Mouse (Mus musculus) retina, postnatal 7 days (tissue): ENCODE measurements around the gene Sqstm1.

ENCODE experiments used
- DNase-seq: peaks from one replicate; pipeline ENCODE4 v3.0.0-alpha.2; 2012; ENCODE audit warnings: low read depth, low spot score

The Sqstm1 gene

DNA sequence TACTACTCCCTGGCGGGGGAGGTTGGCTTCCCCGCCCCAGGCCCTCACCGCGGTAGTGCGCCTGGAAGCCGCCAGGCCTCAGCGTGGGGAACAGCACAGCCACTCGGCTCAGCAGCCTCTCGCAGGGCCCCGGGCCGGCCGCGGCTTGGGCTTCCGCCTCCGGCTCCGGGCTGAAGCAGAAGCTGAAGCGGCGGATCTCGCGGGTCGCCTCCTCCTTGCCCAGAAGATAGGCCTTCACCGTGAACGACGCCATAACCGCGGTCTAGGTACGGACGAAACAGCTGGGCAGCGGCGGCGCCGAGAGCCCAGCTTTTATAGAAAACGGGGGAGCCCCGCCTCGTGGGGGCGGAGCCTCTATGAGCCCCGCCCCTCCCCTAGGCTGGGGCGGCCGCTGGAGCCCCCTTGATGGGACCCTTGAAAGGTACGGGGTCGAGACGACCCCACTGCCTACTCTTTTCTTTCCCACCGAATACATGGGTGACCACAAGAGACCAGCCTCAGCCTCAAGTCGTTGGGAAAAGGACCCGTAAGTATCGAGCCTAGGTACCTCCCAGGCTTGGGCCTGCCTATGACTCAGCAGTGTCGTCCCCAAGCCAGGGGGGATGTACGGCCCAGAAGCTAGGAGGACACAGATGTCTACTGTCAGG is at the start of gene Sqstm1, which contains the start of gene Mgat4b:
Gene Sqstm1, minus strand, starts transcription at position 323 of the 647 bp plus-strand sequence.
Gene Mgat4b, plus strand, starts transcription at position 386 of the 647 bp plus-strand sequence.
- DNase-seq, result peak; percentile 65

DNA sequence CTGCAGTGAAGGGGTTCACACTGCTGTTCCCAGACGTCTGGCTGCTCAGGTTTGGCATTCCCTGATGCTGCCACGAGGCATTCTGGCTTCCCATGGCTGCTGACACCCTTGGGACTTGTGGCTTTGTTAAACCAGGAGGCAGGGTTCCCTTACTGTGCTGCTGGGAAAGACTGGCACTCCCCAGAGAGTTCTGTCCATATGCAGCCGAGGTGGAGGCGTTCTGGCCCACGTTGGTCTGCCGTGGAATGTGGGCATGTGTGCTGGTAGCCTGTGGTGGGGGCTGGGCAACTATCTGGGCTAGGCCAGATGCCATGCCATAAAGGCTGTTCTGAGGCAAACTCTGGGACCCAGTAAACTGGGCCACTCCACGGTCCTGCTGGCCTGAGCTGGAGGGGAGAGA is 47.7 kb upstream of the Sqstm1 start:
- no peak for DNase-seq

DNA sequence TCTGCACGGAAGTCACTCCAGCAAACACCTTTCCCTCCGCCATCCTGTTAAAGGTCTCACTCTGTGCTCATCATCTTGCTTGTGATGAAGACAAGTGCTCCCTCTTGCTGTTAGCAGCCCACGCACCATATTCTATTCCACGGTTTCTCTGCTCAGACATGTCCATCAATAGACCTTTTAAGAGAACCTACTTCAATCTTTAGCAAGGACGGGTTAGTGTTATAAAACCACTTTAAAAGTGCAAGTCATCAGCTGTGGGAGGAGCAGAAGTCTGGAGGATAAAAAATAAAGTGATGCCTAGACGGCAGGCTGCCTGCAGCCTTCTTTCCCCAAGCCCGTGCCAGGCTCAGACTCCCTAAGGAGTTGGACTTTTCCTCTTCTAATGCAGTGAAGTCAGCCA is 46.0 kb upstream of the Sqstm1 start:
- no peak for DNase-seq

DNA sequence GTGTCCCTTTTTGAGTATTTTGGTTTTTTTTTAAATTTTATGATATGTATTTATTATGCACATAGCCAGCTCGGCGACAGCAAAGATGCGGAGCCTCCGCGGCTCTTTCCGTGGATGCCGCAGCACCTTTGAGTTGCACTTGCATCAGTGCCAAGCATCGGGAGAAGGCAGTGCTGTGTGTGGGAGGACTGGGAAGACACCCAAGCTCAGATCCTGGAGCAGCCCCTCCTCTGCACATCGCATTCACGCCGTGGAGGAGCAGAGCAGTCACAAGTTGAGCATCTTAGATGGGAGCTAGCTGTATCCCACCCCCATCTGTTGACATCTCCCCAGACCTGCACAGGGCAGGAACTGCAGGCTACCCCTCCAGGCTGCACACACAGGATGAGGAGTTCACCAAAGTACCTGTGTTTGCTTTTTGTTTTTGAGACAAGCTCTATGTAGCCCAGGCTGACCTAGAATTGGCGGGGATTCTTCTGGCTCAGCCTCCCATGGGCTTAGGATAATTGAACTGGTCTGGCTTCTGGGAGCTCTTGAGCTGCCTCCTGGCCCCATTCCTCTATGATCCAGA is 43.5 kb upstream of the Sqstm1 start:
- no peak for DNase-seq

DNA sequence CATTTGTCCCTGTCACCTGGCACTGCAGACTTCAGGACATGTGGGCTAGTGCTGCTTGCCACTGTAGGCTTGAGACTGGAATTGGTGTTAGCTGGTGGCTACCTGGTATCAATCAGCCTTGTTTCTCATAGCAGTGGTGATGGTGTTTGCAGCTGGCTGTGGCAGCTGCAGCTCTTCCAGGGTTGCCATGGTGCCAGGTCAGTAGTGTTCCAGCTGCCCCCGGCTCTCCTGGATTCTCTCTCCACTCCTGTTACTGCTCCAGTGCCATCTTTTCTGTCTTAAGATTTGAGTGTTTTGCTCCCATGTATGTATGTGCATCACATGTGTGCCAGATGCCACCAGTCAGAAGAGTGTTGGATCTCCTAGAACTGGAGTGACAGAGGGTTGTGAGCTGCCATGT is 42.8 kb upstream of the Sqstm1 start:
- DNase-seq, result no peak

DNA sequence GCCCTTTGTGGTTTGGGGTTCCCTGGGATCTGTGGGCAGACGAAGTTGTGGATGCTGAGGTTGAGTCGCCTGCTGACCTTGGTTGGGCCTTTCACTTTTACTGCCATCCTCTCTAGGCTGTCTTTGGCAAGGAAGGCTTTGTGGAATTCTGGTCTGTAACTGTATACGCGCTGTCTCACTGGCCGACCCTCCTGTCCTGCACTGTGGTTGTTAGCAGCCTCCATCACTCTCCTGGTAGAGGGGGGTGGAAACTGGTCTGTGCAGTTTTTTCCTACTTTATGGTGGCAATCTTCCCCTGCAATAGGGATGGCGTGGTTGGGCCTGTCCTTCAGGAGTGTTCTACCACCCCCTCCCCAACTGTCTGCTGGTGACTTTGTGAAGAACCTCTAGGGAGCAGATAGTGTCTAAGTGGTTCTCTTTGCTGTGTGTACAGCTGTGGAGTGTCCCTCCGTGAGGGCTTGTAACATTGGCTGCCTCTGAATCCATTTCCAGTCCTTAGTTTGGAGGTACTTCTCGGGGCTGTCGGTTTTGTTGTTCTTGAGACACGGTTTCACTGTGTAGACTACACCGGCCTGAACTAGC is 42.1 kb upstream of the Sqstm1 start:
- no peak for DNase-seq

DNA sequence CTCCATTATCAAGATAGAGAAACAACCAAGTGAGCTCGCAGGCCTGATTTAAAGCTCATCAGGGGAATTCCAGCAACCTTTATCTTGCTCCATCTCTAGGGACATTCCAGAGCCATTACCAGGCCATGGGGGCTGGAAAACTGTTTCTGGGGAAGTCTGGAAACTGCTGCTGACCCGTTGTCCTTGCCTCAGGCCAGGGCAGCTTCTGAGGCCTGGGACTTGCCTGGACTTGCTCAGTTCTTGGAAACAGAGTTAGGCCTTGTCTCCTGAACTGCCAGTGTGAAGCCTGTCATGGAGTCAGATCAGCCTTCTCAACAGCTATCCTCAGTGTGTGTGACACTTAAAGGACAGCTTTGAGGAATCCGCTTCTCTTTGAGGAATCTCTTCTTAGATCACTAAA is 41.5 kb upstream of the Sqstm1 start:
- no peak for DNase-seq

DNA sequence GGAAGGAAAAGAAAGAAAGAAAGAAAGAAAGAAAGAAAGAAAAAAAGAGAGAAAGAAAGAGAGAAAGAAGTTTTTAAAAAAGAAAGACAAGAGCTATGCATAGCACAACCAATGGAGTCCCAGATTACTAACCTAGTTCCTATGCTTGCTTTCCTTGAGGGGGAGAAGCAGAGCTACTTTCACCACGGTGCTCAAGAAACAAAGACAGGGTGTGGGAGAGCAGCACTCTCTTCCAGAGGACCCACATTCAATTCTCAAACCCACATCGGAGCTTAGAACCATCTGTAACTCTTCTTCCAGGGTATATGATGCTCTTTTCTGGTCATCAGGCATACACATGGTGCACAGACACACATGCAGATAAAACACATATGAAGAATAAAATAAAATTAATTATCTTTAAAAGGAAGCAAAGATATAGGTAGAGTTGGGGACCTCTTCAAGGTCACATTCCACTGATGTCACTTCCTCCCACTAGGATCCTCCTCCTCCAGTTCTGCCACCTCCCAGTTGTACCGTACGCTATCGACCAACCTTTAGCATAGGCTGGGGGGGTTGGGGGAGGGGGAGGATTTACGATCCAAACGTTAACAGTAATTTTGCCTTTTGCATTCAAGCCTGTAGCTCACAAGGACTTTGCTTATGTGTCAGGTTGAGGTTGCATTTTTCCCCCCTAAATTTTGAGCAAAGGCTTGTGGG is 38.0 kb upstream of the Sqstm1 start:
- DNase-seq, result no peak

DNA sequence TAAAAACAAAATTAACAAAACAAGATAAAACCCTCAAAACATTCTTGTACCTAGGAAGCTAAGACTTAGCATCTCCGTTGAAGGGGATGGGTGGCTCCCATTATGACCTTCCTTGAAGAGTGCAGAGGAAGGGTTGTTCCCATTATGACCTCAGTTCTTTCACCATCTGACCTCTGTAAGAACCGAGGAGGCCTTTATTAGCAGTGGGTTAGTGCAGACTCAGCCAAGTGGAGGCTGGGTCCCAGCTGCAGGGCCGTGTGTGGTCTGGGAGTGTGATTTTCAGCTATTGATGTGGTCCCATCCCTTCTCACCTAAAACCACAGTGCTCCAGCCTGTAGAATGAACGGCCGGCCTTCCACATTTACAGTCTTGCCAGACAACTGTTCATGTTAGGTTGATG is 34.6 kb upstream of the Sqstm1 start:
- DNase-seq, result no peak

DNA sequence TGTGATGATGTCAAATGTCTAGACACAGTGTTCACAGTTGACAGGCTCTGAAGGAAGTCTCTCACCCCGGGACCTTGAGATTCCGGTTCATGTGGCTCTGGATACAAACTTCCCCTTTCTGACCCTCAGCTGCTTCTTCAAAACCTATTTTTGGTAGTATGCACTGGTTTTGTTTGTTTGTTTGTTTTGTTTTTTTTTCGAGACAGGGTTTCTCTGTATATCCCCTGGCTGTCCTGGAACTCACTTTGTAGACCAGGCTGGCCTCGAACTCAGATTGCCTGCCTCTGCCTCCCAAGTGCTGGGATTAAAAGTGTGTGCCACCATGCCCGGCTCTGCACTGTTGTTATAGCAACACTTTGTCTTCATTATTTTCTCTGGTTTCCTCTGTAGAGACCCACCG is 33.3 kb upstream of the Sqstm1 start:
- DNase-seq, result no peak

DNA sequence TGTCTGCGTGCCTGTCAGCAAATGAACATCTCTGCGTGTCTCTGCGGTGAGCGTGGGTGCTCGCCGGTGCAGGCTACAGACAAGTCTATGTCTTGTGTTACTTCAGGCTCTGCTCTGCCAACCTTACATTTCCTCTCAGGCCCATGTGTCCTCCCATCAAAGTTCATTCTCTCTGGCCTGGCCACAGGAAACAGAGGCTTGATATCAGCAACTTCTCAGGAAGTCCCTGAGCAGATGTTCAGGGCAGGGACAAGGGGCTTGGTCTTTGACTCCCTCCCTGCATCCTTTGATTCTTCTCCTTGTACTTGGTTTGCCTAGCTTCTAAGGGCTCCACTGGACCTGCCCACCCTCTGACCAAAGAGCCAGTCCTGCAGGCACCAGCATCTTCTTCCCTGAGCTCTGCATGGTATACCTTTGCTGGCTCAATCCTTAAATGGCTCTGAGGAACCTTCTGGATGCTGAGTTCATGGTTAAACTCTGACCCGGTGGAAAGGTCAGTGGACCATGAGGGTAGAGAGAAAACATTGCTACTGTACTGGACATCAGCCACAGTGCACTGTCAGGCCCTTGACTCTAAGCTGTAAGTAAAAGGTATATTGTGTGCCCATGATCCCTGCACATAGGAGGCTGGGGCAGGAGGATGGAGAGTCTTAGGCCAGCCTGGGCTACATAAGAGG is 29.7 kb upstream of the Sqstm1 start:
- no peak for DNase-seq

DNA sequence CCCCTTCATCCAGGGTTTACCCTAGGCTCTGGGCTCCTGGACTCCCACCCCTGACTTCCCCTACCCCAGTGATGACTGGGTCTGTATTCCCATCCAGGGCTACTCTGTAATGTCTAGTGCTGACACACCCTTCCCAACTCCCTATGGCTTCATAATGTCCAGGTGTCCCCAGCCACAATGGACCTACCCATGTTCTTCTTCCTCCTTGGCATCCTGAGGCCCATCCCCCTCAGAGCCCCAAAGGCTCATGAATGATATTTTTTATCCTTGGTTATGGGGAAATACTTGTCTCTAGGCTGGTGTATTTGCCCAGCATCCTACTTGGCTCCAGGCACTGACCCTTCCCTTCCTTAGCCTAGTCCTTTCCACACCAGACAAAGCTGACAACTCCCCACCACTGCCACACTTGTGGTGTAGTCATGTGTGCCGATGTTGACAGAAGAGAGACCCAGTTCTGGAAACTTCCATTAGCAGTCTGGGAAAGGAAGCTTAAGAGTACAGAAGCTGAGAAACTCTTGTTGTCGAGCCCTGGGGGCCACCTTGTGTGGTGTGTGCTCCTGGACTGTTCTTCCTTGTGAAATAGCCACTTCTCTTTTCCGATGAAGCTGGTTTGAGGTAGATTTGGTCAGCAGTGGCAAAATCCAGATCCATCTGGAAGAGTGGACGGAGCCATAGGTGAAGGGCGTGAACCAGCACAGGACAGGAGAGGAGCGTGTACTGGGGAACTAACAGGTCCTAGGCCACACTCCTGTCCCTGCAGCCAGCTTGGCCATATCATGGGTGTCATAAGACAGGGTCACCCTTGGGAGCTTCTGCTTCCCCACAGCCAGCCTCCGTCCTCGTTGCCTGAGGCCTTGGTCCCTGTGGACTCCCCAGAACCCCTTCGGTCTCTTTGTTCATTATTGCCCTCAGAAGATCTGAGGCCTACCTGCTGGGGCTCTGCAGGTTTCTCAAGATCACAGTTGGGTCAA is 28.5 kb upstream of the Sqstm1 start:
- no peak for DNase-seq

DNA sequence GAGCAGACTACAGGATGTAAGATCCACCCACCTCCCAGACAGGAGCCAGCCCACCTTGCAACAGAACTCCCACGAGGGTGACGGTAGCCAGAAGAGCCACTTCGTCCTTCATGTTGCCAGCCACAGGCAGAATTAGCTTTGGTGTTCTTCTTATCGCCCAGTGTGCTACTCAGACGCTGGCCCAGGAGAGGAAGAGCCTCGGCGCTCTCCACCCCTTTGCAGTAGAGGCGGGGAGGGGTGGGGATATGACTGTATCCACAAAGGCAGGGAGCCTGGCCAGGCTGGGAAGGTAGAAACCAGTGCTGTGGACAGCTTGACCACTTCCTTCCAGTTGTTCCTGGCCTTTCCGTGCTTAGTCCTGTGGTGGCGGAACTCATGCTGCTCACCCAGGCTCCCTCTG is 27.7 kb upstream of the Sqstm1 start, which contains the start of gene Ltc4s:
Gene Ltc4s, minus strand, starts transcription at position 293 of the 400 bp plus-strand sequence.
- no peak for DNase-seq

DNA sequence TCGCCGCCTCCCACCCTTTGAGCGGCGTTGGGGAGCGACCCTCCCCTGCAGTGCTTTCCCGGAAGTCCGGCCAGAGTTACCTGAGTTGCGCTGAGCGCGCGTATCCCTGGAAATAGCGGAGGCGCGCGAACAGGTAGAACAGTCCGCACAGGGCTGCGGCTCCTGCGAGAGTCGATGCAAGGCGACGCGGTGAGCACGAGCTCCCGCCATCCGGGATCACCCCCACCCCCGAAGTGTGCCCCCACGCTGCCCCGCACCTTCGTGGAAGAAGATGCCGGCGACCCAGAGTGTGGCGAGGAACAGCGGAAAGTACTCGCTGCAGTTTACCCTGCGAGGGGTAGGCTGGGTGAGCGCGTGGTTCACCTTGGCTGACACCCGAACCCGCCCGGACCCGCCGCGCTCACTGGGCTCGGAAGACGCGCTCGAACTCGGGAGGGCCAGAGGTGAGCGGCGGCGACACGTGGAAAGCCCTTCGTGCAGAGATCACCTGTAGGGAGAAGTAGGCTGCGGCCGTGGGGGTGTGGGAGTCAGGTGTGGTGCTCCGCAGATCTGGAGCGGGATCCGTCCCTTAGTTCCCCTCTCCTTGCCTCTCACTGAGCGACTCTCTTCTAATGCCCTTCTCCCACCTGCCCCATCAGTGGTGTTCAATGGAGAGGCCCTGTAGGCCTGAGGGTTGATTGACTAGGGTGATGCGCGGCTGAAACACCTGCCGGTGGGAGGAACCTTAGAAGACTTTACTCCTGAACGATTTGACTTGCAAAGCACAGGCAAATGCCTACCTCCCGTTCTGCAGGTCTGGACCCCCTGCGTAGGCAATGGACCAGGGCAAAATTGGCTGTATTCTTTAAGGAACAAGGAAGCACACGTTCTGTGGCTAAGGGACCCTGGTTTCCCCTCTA is 26.6 kb upstream of the Sqstm1 start:
- no peak for DNase-seq

DNA sequence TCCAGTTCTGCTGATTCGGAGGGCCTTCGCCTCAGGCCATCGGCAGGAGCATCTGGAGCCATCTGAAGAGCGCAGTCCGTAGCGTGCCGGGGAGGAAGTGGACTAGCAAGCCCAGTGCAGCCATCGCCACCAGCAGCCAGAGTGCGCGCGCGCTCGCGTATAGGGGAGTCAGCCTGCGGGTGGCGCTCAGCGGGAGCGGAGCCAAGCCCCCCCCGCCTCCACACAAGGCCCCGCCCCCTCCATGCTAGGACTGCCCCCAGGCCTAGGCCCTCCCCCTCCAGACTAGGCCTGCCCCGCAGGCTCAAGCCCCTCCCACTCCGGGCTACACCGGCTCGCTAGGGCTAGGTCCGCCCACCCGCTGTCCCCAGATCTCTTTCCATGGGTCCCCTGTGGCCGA is 25.9 kb upstream of the Sqstm1 start:
- peak; percentile 79 for DNase-seq

DNA sequence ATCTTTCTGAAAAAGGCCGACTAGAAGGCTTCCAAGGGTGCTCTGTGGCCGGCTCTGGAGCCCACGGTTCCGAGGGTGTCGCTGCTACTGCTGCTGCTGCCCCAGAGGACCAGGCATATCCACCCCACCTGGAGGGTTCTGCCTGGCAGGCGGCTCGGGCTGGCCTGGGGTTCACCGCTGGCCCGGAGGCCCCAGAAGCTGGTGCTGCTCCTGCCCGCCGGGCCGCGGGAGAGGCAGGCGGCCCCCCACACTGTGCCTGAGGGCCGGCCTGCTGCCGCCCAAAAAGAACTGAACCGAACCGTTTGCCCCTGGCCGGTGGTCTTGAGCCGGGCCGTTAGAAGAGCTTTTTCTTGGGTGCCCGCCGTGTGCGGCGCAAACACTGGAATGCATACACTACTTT is 24.0 kb upstream of the Sqstm1 start:
- no peak for DNase-seq

DNA sequence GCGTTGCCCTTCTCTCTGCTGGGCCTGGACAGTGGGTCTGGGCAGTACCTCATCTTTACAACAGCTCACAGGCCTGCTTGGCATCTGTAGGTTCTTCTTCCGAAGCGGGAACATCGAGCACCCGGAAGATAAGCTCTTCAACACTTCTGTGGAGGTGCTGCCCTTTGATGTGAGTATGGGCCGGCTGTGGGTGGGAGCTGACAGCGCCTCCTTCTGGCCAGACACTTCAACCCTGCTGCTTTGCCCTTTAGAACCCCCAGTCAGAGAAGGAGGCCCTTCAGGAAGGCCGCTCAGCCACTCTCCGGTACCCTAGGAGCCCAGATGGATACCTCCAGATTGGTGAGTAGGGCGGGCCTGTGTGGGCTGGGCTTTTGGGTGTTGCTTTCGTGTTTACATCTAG is 23.4 kb upstream of the Sqstm1 start:
- no peak for DNase-seq

DNA sequence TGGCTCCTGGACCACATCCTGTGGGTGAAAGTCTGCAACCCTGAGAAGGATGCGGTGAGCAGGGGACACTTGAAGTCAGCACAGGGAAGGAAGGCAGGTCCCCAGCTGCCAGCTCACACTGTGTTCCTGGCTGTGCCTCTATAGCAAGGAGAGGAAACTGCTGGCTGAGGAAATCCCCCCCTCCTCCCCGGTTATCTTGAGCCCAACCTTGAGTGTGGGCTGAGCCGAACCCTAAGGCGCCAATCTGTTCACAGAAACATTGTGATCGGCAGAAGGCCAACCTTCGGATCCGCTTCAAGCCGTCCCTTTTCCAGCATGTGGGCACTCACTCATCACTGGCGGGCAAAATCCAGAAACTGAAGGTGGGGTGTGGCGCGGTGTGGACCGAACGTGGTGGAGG is 22.4 kb upstream of the Sqstm1 start:
- DNase-seq, result no peak

DNA sequence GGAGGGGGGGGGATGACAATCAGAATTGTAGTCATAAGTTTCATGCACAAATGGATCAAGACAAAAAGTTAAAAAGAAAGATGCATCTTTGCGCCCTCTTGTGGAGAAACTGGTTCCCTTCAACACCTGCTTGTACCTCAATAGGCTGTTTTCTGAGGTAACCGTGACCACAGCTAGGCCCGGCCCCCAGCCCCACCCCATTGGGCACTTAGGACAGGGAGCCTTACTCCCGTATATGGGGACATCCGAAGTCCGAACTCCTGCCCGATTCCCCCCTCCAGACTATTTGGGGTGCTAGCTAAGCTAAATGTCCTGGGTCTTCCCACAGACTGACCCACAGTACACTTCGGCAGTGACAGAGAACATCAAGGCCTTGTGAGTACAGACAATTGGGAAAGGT is 20.8 kb upstream of the Sqstm1 start:
- no peak for DNase-seq
